Mouse (Mus musculus) heart, embryonic 15.5 days (tissue): ENCODE results near the gene Pcare. TPM values are rescaled to one million over a fixed set of nuclear protein-coding genes. Genes with fewer than 3 reads are reported as not detected.
A peak's percentile ranks its signal among the peaks of the same experiment; 100 is the strongest.

Experiments used
- ATAC-seq: fragments of 200-750 bp; cut with Nextera tagmentation; replicated peaks from 2 replicates; pipeline ENCODE4 v1.8.0; 2017; ENCODE audit warnings: low read depth, moderate TSS enrichment; ENCODE audit not compliant: insufficient number of reproducible peaks, insufficient read depth, low FRiP score
- H3K27ac ChIP-seq: fragments of 300-500 bp; sonication (generic); 2 replicates; pipeline ENCODE4 v1.5.1; 2015; ENCODE audit warnings: mild to moderate bottlenecking, inconsistent platforms
- H3K27me3 ChIP-seq: fragments of 300-500 bp; sonication (generic); 2 replicates; pipeline ENCODE4 v1.6.1; 2015; ENCODE audit warnings: inconsistent platforms
- H3K36me3 ChIP-seq: fragments of 300-500 bp; sonication (generic); 2 replicates; pipeline ENCODE4 v1.6.1; 2015; ENCODE audit warnings: mild to moderate bottlenecking, inconsistent platforms
- H3K4me1 ChIP-seq: fragments of 300-500 bp; sonication (generic); replicated peaks from 2 replicates; pipeline ENCODE4 v1.6.1; 2015; ENCODE audit warnings: inconsistent platforms
- H3K4me2 ChIP-seq: fragments of 300-500 bp; sonication (generic); 2 replicates; pipeline ENCODE4 v1.6.1; 2015; ENCODE audit warnings: inconsistent platforms, mild to moderate bottlenecking, moderate library complexity
- H3K4me3 ChIP-seq: fragments of 300-500 bp; sonication (generic); 2 replicates; pipeline ENCODE4 v1.5.1; 2015; ENCODE audit warnings: mild to moderate bottlenecking, inconsistent platforms
- H3K9ac ChIP-seq: fragments of 300-500 bp; sonication (generic); 2 replicates; pipeline ENCODE4 v1.6.1; 2015; ENCODE audit warnings: mild to moderate bottlenecking, inconsistent platforms
- H3K9me3 ChIP-seq: fragments of 300-500 bp; sonication (generic); replicated peaks from 2 replicates; pipeline ENCODE4 v1.6.1; 2016; ENCODE audit warnings: inconsistent platforms
- WGBS: fragments of 180-500 bp; shearing (Covaris S2); methylation state at CpG from one replicate; pipeline ENCODE4 v1.1.7; 2015; ENCODE audit warnings: mixed read lengths; 5-methylcytosine and 5-hydroxymethylcytosine counted together
- polyA plus RNA-seq: library from polyadenylated mRNA; unstranded; fragments of >200 nt; fragmentation: Nextera tagmentation; extraction: Ambion mirVana; gene quantifications from 2 replicates; pipeline ENCODE4 v1.2.1, GENCODE M21; 2015

Pcare gene
- polyA plus RNA-seq, 1 experiment from 2014 or later, result 0.03 TPM

DNA sequence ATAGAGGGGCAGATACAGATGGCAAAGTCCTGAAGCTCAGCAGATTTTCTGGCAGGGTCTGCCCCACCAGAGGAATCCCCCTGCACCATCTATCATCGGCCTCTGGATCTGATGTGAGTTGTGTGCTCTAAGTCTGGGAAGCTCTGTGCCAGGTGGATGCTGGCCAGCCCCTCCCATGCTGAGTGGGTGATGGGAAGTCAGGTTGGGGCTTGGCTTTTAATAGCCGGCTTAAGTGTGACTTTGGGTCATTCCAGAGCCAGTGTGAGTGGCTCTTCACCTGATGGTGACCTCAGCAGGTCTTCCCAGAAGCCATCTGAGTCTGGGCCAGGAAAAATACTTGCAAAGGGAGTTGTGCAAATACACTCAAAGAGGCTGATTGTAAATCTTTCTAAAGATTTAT, 22.0 kb downstream of the Pcare start:
- 0 out of 2 replicates have a peak, but pooled peaks have one; percentile 8 for ATAC-seq
- Histone ChIP-seq H3K4me1 (peaks cover 9% of the 10 kb centered on the region), H3K27ac (no peak overlapping the region), H3K36me3 (no peaks in the 10 kb centered on the region), H3K9me3 (no peaks in the 10 kb centered on the region), H3K9ac (no peak overlapping the region), H3K27me3 (no peaks in the 10 kb centered on the region), H3K4me2 (no peak overlapping the region), H3K4me3 (no peak overlapping the region)
- WGBS, result 37% methylated on average over 2 of the region's 2 CpGs

DNA sequence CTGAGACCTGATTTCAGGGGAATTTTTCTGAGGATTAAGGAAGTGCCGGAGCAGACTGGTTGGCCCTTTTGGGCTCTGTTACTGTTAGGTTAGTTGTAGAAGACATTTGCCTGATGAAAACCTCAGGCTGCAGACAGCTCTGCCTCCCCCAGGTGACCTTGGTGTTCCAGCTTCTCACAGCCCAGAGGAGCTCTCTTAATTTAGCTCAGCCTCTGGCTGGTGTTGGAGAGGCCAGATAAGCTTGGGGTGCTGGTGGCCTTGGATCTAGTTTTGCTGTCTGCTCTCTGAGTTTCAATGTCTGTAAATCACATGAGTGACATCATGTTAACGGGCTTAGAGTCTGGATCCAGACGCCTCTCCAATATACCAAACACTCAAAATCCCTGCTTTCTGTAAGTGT, 31.7 kb downstream of the Pcare start:
- WGBS, result 28% methylated on average over 3 of the region's 3 CpGs
- Histone ChIP-seq H3K4me3 (no peak overlapping the region), H3K9ac (no peak overlapping the region), H3K4me1 (peaks cover 20% of the 10 kb centered on the region), H3K36me3 (no peaks in the 10 kb centered on the region), H3K4me2 (no peak overlapping the region), H3K27ac (peak overlapping the region; percentile 94), H3K27me3 (no peaks in the 10 kb centered on the region), H3K9me3 (no peaks in the 10 kb centered on the region)
- ATAC-seq, result peak; percentile 88

DNA sequence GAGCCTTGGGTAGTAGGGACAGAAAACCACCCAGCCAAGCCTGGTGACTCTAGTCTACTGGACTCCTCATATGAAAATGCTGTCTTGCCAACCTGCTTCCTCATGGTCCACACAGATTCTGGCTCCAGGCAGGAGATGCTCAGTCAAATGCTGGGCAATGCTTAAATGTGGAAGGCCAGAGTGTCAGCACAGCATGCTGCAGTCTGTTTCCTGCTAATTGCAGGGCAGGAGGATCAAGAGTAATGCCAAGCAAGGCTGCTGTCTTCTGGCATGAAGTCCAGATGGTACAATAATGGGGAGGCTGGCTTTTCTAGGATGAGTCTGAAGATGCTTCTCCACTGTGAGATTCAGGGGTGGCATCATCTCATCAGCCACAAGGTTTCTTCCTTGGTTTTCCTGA, 32.3 kb downstream of the Pcare start:
- no peak for ATAC-seq
- H3K4me1 ChIP-seq, result peaks cover 20% of the 10 kb centered on the region
- no peaks in the 10 kb centered on the region for H3K36me3 ChIP-seq
- H3K27me3 ChIP-seq, result no peaks in the 10 kb centered on the region
- no peak overlapping the region for H3K9ac ChIP-seq
- H3K9me3 ChIP-seq, result no peaks in the 10 kb centered on the region
- peak overlapping the region; percentile 94 for H3K27ac ChIP-seq
- no peak overlapping the region for H3K4me3 ChIP-seq
- H3K4me2 ChIP-seq, result no peak overlapping the region

DNA sequence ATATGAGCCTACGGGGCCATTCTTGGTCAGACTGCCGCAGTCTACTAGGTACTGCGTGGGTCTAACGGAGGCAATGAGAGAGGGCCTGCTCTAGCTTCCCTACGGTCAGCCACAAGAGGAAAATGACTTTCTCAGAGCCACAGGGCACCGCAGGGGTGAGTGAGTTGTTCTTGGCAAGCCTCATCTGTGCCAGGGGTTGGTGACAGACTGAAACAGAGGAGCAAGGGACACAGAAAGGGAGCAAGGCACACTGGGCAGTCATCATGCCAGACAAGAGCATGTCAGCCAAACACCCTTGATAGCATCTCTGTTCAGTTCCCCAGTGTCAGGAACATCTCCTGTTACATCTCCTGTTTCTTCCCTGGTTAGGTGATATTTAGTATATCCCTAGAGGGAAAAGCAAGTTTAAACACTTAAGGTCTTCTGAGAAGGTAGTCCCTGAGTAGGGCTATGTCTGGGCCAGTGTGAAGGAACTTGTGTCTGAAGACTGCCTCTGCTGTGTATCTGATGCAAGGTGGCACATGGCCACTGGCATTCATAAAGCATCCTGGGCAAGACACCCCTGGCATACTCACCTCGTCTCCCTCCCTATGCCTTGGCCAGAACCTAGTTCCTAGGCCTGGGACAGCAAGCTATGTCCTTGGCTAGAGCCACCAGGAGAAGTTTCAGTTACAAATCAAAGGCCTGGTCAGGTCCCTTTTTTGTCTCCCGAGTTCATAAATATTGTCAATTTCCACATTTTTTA, 34.6 kb downstream of the Pcare start:
- no peak overlapping the region for H3K27ac ChIP-seq
- 92% methylated on average over 8 of the region's 8 CpGs for WGBS
- no peaks in the 10 kb centered on the region for H3K9me3 ChIP-seq
- no peak for ATAC-seq
- no peak overlapping the region for H3K9ac ChIP-seq
- H3K27me3 ChIP-seq, result no peaks in the 10 kb centered on the region
- H3K36me3 ChIP-seq, result no peaks in the 10 kb centered on the region
- H3K4me2 ChIP-seq, result no peak overlapping the region
- H3K4me1 ChIP-seq, result peaks cover 22% of the 10 kb centered on the region
- no peak overlapping the region for H3K4me3 ChIP-seq

DNA sequence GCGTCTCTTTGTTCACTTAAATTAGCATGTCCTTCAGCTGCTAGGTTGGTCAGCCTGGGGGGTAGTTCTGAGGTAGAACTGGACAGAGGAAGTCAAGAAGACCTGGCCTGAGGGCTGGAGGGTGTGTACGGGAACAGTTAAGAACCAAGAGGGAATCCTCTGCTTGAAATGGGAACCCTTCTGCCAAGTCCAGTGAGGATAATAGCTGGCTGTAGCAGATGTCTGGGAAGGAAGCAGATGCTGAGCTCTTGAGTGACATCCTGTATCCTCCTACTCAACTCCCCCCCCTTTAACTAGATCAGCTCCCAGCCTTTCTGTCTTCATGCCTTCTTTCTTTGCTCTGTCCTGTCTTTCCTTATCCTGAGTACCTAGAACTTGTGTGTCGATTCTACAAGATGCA, 37.7 kb downstream of the Pcare start:
- Histone ChIP-seq H3K4me1 (peaks cover 26% of the 10 kb centered on the region), H3K27ac (no peak overlapping the region)

DNA sequence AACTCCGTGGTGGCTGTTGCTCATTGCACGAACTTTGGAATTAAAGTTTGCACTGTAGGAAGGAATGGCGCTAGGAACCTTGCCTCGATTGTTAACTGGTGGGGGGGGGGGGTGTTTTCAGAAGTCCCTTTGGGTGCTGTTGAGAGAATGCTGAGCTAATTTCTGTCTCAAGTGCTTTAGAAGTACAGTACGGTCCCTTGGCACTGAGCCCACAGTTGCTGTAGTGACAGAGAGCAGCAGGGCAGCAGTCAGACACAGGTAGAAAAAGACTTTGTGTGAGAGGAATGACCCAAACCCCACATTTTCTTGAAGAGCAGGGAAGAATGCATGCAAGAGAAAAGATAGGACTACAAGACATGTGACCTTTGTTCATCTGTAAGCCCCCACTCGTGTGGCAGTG, 40.4 kb downstream of the Pcare start:
- no peaks in the 10 kb centered on the region for H3K9me3 ChIP-seq
- H3K27ac ChIP-seq, result peak overlapping the region; percentile 53
- no peak overlapping the region for H3K4me2 ChIP-seq
- H3K4me1 ChIP-seq, result peaks cover 39% of the 10 kb centered on the region
- H3K9ac ChIP-seq, result no peak overlapping the region
- no peaks in the 10 kb centered on the region for H3K36me3 ChIP-seq
- H3K27me3 ChIP-seq, result no peaks in the 10 kb centered on the region
- WGBS, result 44% methylated on average over 6 of the region's 6 CpGs
- no peak overlapping the region for H3K4me3 ChIP-seq
- ATAC-seq, result no peak

More for the DNA sequence above, 37.7 kb downstream of the Pcare start:
- WGBS, result 65% methylated on average over 3 of the region's 3 CpGs
- Histone ChIP-seq H3K27me3 (no peaks in the 10 kb centered on the region), H3K4me2 (no peak overlapping the region), H3K9ac (no peak overlapping the region), H3K9me3 (no peaks in the 10 kb centered on the region), H3K4me3 (no peak overlapping the region), H3K36me3 (no peaks in the 10 kb centered on the region)
- ATAC-seq, result no peak

DNA sequence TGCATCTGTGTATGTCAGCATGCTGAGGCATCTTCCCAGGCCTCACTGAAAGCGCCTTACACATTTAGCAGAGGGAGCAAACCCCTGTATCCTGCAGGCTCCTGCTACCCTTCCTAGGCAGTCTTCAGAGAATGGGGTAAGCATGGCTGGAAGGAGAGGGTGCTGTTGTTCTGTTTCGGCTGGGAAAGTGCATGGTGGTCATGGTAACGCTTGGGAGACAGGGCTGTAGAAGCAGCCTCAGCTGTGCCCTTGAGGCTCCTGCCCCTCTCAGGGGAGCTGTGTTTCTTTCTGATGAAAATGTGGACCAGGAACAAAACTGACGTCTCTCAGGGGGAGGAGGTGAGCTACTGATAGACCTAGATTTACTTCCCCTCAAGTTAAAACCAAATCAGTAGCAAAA, 45.0 kb downstream of the Pcare start:
- H3K36me3 ChIP-seq, result no peaks in the 10 kb centered on the region
- no peak overlapping the region for H3K9ac ChIP-seq
- H3K4me2 ChIP-seq, result no peak overlapping the region
- H3K27ac ChIP-seq, result no peak overlapping the region
- 55% methylated on average over 4 of the region's 4 CpGs for WGBS
- H3K4me1 ChIP-seq, result peaks cover 50% of the 10 kb centered on the region
- no peak for ATAC-seq
- no peaks in the 10 kb centered on the region for H3K27me3 ChIP-seq
- no peak overlapping the region for H3K4me3 ChIP-seq
- no peaks in the 10 kb centered on the region for H3K9me3 ChIP-seq

DNA sequence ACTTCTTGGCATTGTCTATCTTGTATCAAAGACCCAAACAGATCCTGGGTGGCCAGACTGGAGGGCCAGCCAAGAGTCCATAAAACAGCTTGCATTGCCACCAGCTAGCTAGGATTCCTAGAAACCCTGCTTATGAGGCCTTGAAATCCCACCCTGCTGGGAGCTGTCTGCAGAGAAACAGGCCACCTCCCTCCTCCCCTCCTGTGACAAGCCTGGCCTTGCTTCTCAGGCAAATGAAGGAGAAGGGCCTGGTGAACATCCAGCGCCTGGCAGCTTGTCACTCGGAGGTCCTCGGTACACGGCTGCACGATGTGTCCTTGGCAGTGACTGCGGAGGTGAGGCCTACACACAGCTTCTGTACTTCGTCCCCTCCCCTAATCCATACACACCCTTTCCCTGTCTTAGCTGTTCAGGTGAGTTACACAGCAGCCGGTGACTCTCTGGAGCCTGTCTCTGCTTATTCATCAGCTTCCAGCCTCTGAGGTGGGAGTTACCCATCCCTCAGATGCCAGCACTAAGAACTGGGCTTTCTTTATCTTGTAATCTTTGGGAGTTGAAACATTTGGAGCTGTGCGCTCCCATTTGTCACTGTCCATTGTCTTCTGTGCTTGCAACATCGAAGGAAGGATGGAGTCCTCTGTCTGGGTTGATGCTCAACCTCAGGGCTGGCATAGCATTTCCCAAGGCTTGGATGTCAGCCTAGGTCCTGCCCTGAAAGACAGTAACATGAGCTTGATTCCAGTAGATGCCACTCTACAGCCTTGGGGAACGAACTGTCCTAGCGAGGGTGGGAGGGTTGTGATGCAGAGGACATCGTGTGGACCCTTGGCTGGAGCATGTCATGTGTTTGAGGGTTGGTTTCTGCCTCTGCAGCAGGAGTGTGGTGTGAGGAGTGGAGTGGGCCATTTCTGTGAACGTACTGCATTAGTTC, 46.9 kb downstream of the Pcare start:
- Histone ChIP-seq H3K27ac (peak overlapping the region; percentile 74), H3K4me2 (no peak overlapping the region), H3K36me3 (no peaks in the 10 kb centered on the region), H3K27me3 (no peaks in the 10 kb centered on the region), H3K9me3 (no peaks in the 10 kb centered on the region), H3K4me3 (no peak overlapping the region), H3K9ac (no peak overlapping the region), H3K4me1 (peaks cover 33% of the 10 kb centered on the region)
- 50% methylated on average over 14 of the region's 14 CpGs for WGBS
- peak; percentile 61; the same call in 1 of the 2 replicates for ATAC-seq

DNA sequence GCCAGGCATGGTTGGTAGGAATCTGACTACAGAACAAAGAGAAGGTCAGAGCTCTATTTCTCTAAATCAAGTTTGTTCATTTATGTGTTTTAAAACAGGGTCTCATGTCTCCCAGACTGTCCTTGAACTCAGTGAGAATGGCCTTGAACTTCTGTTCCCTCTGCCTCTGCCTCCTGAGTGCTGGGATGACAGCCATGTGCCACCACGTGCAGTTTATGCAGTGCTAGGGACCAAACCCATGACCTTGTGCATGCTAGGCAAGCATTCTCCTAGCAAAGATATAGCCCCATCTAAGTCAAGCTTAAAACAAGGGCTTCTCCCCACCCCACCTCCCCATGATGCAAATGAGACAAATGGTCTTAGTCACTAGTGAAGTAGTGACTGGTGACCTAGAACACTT, 47.6 kb downstream of the Pcare start:
- peaks cover 29% of the 10 kb centered on the region for H3K4me1 ChIP-seq
- H3K36me3 ChIP-seq, result no peaks in the 10 kb centered on the region
- ATAC-seq, result no peak
- H3K9ac ChIP-seq, result no peak overlapping the region
- H3K9me3 ChIP-seq, result no peaks in the 10 kb centered on the region
- H3K27ac ChIP-seq, result peak overlapping the region; percentile 74
- no peak overlapping the region for H3K4me3 ChIP-seq
- no peaks in the 10 kb centered on the region for H3K27me3 ChIP-seq
- WGBS, result 42% methylated on average over 1 of the region's 1 CpGs
- H3K4me2 ChIP-seq, result no peak overlapping the region

DNA sequence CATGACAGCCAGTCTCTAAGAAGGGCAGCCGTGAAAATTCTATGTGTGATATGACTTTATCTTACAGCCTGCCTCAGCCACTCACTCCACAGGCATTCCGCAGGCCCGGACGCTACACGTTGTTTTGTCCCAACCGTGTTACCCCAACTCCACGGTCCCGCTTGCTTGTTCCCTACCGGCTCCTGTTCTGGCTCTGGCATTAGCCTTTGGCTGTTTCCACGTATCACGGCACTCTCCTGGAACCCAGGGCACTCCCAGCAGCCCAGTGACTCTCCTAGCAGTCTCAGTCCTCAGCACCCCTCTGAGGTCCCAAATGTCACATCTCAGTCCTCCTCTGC, 54.1 kb downstream of the Pcare start:
- no peak overlapping the region for H3K4me3 ChIP-seq
- 34% methylated on average over 11 of the region's 11 CpGs for WGBS
- 0 out of 2 replicates have a peak overlapping the region, but pooled peaks have one; percentile 17 for H3K4me2 ChIP-seq
- no peaks in the 10 kb centered on the region for H3K27me3 ChIP-seq
- H3K9ac ChIP-seq, result no peak overlapping the region
- no peak for ATAC-seq
- H3K9me3 ChIP-seq, result no peaks in the 10 kb centered on the region
- no peaks in the 10 kb centered on the region for H3K36me3 ChIP-seq
- H3K4me1 ChIP-seq, result peaks cover 38% of the 10 kb centered on the region
- H3K27ac ChIP-seq, result peak overlapping the region; percentile 86

DNA sequence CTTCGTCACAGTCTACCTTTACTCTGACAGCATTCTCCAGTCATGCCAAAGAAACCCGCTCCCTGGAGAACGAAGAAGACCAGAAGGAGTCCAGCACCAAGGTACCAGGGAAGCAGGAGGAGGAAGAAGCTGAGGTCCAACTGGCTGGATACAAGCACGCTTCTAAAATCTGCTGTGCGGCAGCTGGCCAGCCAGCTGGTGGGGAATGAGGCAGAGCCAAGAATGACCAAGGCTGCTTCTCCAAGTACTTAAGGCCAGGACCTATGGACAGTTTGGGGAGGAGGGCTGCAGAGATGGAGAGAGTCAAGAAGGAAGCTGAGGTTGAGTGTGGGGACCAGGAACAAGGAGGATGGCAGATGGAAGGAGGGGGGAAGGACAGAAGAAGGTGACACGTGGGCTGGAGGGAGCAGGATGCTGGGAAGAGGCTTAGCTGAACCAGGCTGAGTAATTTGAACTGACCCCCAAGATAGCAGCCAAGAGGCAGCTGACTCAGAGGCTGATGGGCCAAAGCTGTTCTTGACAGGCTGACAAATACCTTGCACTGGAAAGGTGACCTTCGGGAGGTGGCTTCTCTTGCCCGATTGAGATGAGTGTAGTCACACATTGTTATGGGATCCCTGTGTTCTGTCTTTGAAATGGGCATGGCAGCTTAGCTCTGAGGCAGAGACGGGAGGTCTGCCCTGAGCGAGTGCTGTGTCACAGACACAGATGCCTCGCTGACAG, 54.6 kb downstream of the Pcare start:
- Histone ChIP-seq H3K4me3 (no peak overlapping the region), H3K9ac (no peak overlapping the region), H3K4me2 (0 out of 2 replicates have a peak overlapping the region, but pooled peaks have one; percentile 17), H3K36me3 (no peaks in the 10 kb centered on the region), H3K27me3 (no peaks in the 10 kb centered on the region), H3K9me3 (no peaks in the 10 kb centered on the region), H3K4me1 (peaks cover 38% of the 10 kb centered on the region), H3K27ac (peak overlapping the region; percentile 86)
- WGBS, result 41% methylated on average over 11 of the region's 11 CpGs
- ATAC-seq, result peak; percentile 83
